Mouse (Mus musculus) megakaryocyte, embryonic 14.5 days (primary cell): ENCODE measurements around the gene Mt1. TPM values are rescaled to one million over a fixed set of nuclear protein-coding genes. Genes with fewer than 3 reads are reported as not detected.
A peak's percentile ranks its signal among the peaks of the same experiment; 100 is the strongest.
"Not testable (repeated sequence)": the region's sequence is repeated elsewhere in the genome, so short reads cannot be mapped to it uniquely, and the experiment has no call there.

Experiments used
- H3K27me3 ChIP-seq: replicated peaks from 2 replicates; pipeline ENCODE3; 2012; ENCODE audit warnings: inconsistent platforms
- H3K36me3 ChIP-seq: replicated peaks from 2 replicates; pipeline ENCODE3; 2012; ENCODE audit warnings: low read length, inconsistent platforms, mixed read lengths
- H3K4me1 ChIP-seq: 2 replicates; pipeline ENCODE4 v1.6.1; 2012; ENCODE audit warnings: inconsistent platforms
- H3K4me3 ChIP-seq: replicated peaks from 2 replicates; pipeline ENCODE3; 2012; ENCODE audit warnings: moderate library complexity, mild to moderate bottlenecking, inconsistent platforms
- H3K9me3 ChIP-seq: 2 replicates; pipeline ENCODE4 v1.6.1; 2012; ENCODE audit warnings: inconsistent platforms
- FLI1 ChIP-seq: IDR thresholded peaks from 2 replicates; pipeline ENCODE4 v1.6.1; 2012; ENCODE audit warnings: low read length, inconsistent platforms, mixed read lengths
- GATA1 ChIP-seq: IDR thresholded peaks from 3 replicates; pipeline ENCODE4 v1.6.1; 2012; ENCODE audit warnings: mixed read lengths, low read length, inconsistent platforms, borderline replicate concordance
- polyA plus RNA-seq: library from polyadenylated mRNA; stranded (reverse); fragments of >175 nt; gene quantifications from 2 replicates; pipeline ENCODE4 v1.2.3, GENCODE M21; 2012; ENCODE audit warnings: low replicate concordance; ENCODE audit not compliant: insufficient read depth

The Mt1 gene
- polyA plus RNA-seq = 627 and 878 TPM in 2 replicates

- Histone ChIP-seq H3K9me3 (no peaks in the 10 kb centered on the region), H3K27me3 (peaks cover 1% of the 10 kb centered on the region), H3K36me3 (peaks cover 7% of the 10 kb centered on the region), H3K4me1 (peaks cover 82% of the 10 kb centered on the region), H3K4me3 (peak within 1 kb of the TSS; percentile 94)
- TF ChIP-seq FLI1 (no peak), GATA1 (no peak)
Measured at GRCm38 (mm10) chr8:94178857-94179712, at the start of gene Mt1. Gene Mt1, plus strand, starts transcription at chr8:94179082.

- H3K4me1 ChIP-seq = peaks cover 5% of the 10 kb centered on the region
- peaks cover 44% of the 10 kb centered on the region for H3K27me3 ChIP-seq
- TF ChIP-seq FLI1 = no peak
- no peak for TF ChIP-seq GATA1
Measured at GRCm38 (mm10) chr8:94129133-94129789, 49.6 kb upstream of the Mt1 start.

GRCm38 (mm10) chr8:94130126-94130525, 48.8 kb upstream of the Mt1 start:
- Histone ChIP-seq H3K4me3 (no peak overlapping the region), H3K9me3 (peaks cover 4% of the 10 kb centered on the region), H3K27me3 (peaks cover 38% of the 10 kb centered on the region), H3K36me3 (no peaks in the 10 kb centered on the region), H3K4me1 (peaks cover 5% of the 10 kb centered on the region)
- TF ChIP-seq FLI1 (no peak), GATA1 (no peak)

More at GRCm38 (mm10) chr8:94129133-94129789, 49.6 kb upstream of the Mt1 start:
- Histone ChIP-seq H3K36me3 (no peaks in the 10 kb centered on the region), H3K9me3 (peaks cover 4% of the 10 kb centered on the region), H3K4me3 (no peak overlapping the region)

GRCm38 (mm10) chr8:94132096-94132495, 46.8 kb upstream of the Mt1 start:
- TF ChIP-seq FLI1 (no peak), GATA1 (no peak)
- Histone ChIP-seq H3K9me3 (peaks cover 4% of the 10 kb centered on the region), H3K36me3 (no peaks in the 10 kb centered on the region), H3K4me1 (peaks cover 12% of the 10 kb centered on the region), H3K4me3 (no peak overlapping the region), H3K27me3 (peaks cover 51% of the 10 kb centered on the region)

GRCm38 (mm10) chr8:94134601-94135000, 44.3 kb upstream of the Mt1 start:
- not testable (repeated sequence) for H3K36me3 ChIP-seq, H3K9me3 ChIP-seq, H3K4me3 ChIP-seq
- Histone ChIP-seq H3K4me1 (peaks cover 23% of the 10 kb centered on the region), H3K27me3 (peaks cover 60% of the 10 kb centered on the region)

GRCm38 (mm10) chr8:94135556-94135955, 43.3 kb upstream of the Mt1 start:
- Histone ChIP-seq H3K4me3 (no peak overlapping the region), H3K27me3 (peaks cover 62% of the 10 kb centered on the region), H3K9me3 (peaks cover 4% of the 10 kb centered on the region), H3K36me3 (no peaks in the 10 kb centered on the region), H3K4me1 (peaks cover 23% of the 10 kb centered on the region)
- TF ChIP-seq GATA1 (no peak), FLI1 (no peak)

GRCm38 (mm10) chr8:94136192-94136591, 42.7 kb upstream of the Mt1 start:
- no peaks in the 10 kb centered on the region for H3K36me3 ChIP-seq
- peaks cover 4% of the 10 kb centered on the region for H3K9me3 ChIP-seq
- no peak overlapping the region for H3K4me3 ChIP-seq
- H3K27me3 ChIP-seq = peaks cover 59% of the 10 kb centered on the region
- H3K4me1 ChIP-seq = peaks cover 23% of the 10 kb centered on the region
- TF ChIP-seq GATA1 (no peak), FLI1 (no peak)

GRCm38 (mm10) chr8:94136933-94137332, 41.9 kb upstream of the Mt1 start, which contains the start of gene Mt4:
Gene Mt4, plus strand, starts transcription at chr8:94137197.
- Histone ChIP-seq H3K9me3 (peaks cover 9% of the 10 kb centered on the region), H3K4me1 (peaks cover 23% of the 10 kb centered on the region), H3K36me3 (no peaks in the 10 kb centered on the region), H3K4me3 (no peak within 1 kb of the TSS), H3K27me3 (peaks cover 58% of the 10 kb centered on the region)
- TF ChIP-seq FLI1 (no peak), GATA1 (no peak)

- TF ChIP-seq FLI1 = no peak
- TF ChIP-seq GATA1 = no peak
- Histone ChIP-seq H3K27me3 (peaks cover 68% of the 10 kb centered on the region), H3K36me3 (no peaks in the 10 kb centered on the region), H3K4me3 (no peak overlapping the region), H3K4me1 (peaks cover 18% of the 10 kb centered on the region), H3K9me3 (peaks cover 9% of the 10 kb centered on the region)
Measured at GRCm38 (mm10) chr8:94140266-94140795, 38.6 kb upstream of the Mt1 start.

GRCm38 (mm10) chr8:94148236-94148635, 30.6 kb upstream of the Mt1 start:
- no peak overlapping the region for H3K4me3 ChIP-seq
- TF ChIP-seq GATA1 (no peak), FLI1 (no peak)
- H3K4me1 ChIP-seq = peaks cover 27% of the 10 kb centered on the region
- H3K36me3 ChIP-seq = no peaks in the 10 kb centered on the region
- H3K27me3 ChIP-seq = peaks cover 52% of the 10 kb centered on the region
- no peaks in the 10 kb centered on the region for H3K9me3 ChIP-seq
